Mouse (Mus musculus) heart, postnatal 36 days (tissue): Measurements from ENCODE around the gene Ccdc122. TPM values are rescaled to one million over a fixed set of nuclear protein-coding genes. Genes with fewer than 3 reads are reported as not detected.
"Not testable (repeated sequence)": the region's sequence is repeated elsewhere in the genome, so short reads cannot be mapped to it uniquely, and the experiment has no call there.

ENCODE experiments used
- DNase-seq, 2 experiments: peaks; one replicate each; pipeline ENCODE4 v3.0.0; 2021 to 2022
- intact Hi-C: fragments of 180-260 bp; cut with DNase I; formaldehyde crosslinking; loops from one replicate; pipeline ENCODE4 v1.15.1; 2025
- total RNA-seq, 2 experiments: library from RNA; stranded (reverse); gene quantifications; 2 replicates each; pipeline ENCODE4 v1.2.3; 2021

The Ccdc122 gene
- total RNA-seq: under 1 TPM; 0.49 to 0.83 TPM

DNA sequence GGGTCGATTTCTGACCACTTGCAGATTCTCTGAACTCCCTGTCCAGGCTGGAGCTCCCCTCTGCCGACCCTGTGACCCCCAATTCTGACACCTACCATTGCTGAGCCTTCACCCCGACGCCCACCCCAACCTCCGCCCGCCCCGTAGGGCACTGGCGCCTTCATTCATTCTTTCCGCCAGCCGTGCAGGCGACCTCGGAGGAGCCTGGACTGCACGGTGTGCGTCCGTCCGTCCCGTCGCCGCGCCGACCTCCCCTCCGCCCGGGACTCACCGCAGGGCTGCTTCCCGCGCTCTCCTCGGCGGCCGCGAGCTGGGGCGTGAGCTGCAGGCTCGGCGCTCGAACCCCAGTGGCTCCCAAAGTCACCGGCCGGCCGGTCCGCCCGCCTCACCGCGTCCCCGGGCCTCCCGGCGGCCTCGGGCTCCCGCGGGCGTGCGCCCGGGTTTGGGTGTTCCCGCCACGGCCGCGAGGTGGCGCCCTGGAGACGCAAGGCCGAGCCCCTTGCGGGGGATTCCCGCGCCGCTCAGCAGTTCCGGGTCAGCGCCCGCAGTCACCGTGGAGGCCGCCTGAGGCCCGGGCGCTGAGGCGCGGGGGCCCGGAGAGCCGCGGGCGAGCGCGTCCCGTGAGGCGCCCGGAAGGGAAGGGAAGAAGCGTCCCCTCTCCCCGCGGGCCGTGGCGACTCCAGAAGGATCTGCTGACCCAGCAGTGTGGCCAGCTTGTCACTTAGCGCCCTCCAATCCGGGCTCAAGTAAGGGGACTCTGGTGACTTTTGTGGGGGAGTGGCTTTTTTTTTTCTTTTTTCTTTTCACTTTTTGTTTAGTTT, at the start of gene Ccdc122, which contains the start of gene Lacc1:
Ccdc122 (plus strand) TSS at position 547 of the 821 bp plus-strand sequence.
Lacc1 (minus strand) TSS at position 679 of the 821 bp plus-strand sequence.
- peak; percentile 88 to 89 for DNase-seq
- intact Hi-C loops: loop anchor here (10.0 kb wide), 1 partner anchor 798 kb away; no protein-coding TSS in a partner anchor

DNA sequence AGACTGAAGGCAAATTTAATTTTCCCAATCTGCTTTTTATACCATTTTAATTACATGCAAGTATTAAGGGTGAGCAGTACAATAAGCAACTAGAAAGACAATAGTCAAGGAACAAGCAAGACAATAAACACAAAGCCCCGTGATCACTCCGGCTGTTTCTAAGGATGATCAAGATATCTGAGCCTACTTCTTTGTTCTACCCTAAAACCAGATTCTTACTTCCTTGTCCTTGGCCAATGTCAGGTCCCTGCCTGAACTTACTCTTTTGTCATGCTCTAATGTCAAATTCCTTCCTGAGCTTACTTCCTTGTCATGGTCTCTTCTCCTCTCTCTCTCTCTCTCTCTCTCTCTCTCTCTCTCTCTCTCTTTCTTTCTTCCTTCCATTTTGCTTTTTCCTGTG, 46.2 kb upstream of the Ccdc122 start:
- intact Hi-C loops, DNase-seq: not testable (repeated sequence)

DNA sequence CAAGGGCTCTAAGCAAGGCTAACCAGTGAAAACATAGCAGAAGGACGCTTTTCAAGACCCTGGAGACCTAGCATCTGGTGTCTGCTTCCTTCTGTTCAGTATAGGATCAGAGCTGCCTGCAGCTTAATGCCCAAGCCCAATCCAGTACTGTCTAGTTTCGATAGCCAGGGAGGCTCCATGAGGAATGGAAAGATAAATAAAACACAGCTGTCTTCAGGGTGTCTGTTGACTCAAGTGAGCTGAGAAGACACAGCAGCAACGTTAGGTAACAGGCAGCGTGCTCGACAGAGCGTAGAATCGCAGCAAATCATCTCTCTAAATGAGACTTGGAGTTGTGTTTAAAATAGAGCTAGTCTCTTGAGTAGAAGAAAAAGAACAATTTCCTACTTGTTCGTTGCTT, 31.8 kb upstream of the Ccdc122 start:
- intact Hi-C loops: loop anchor here (5.0 kb wide), 3 partner anchors 52 to 272 kb away; no protein-coding TSS in a partner anchor
- no peak for DNase-seq

DNA sequence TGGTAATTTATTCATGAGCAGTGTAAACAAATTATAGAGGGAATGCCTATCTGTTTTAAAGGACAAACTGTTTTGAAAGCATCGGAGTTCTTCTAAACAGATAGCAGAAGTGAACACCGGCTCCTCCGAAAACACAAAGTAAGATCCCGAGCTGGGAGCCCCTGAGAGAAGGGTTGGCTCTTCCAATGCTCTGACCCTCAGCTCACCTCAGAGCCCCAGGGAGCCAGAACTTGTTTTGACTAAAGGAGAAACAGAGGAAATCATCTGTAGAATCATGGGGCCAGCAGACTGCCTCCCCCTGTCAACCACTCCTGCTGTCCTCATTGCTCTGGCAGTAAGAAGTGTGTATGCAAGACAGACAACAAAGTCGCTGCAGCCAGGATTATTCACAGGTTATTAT, 31.0 kb upstream of the Ccdc122 start:
- no peak for DNase-seq
- intact Hi-C loops: loop anchor here (5.0 kb wide), 3 partner anchors 53 to 273 kb away; no protein-coding TSS in a partner anchor

DNA sequence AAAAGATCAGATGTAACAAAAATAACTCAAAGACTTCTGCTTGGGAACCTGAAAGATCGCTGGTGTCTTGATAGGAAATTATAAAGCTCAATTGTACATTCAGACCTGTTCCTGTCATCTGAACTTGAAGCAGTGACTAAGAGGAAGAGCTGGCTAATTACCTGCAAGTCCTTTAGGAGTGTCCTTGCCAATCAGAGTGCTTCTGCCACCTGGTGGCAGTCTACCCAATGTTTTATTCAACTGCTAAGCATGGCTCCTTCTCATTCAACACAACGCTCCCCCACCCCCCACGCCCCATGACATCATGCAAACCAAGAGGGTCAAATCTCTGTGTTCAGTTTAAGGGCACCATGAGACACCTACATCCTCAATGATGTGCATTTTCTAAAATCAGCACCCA, 28.3 kb upstream of the Ccdc122 start:
- intact Hi-C loops: loop anchor here (1.0 to 5.0 kb wide), 5 partner anchors 56 to 505 kb away; no protein-coding TSS in a partner anchor
- DNase-seq: peak; percentile 61 to 69

DNA sequence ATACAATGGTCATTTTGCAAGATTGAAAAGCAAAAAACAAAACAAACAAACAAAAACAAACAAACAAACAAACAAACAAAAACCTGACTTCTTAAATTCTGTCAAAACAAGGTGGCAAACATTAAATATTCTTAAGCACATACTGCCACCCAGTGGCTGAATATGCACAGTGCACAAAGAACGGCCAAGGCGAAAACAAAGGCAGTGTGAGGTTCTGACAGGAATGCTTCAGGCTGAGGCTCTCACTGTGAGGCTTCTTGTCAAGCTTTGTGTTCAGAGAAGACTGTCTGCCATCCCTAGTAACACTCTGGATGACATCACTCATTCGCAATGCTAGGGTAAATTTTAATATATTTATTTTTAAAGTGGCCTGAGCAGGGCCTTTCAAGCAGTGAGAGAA, 24.8 kb upstream of the Ccdc122 start:
- DNase-seq: peak; percentile 67 to 77

DNA sequence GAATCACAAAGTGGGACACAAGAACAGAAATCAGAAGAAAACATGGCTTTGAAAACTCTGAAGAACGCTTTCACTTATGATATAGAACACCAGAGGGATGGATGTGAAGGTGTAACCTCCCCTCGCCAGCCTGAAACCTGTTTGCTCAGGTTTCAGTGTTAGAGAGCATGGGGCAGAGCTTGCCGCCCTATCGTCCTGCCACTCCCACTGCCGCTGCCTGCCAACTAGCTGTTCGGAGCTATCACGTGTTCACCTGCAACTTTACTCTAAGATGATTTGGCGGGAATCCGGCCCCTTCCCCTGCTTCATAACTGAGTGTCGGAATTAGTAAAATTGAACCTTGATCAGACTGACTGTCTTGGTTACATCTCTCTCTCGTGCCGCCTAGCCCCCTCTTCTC, 19.8 kb upstream of the Ccdc122 start:
- intact Hi-C loops, DNase-seq: not testable (repeated sequence)

More for the DNA sequence above, 24.8 kb upstream of the Ccdc122 start:
- intact Hi-C loops: loop anchor here (1.0 to 5.0 kb wide), 3 partner anchors 510 to 890 kb away; no protein-coding TSS in a partner anchor

DNA sequence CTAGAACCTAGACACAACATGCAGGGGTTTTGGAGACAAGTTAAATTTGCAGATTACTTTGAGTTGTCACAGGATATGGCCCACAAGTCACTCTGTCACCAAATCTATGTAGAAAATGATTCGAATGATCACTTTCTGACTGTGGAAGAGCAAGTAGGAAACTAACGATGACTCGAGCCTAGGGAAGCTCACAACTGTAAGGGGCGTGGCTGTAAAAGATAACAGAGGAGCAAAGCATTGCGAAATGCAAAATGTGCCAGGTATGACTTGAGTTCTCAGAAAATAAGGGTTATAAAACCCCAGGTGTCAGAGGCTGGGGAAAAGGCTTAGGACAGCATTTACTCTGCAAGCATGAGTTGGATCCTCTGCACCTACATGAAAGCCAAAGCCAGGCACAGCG, 19.4 kb upstream of the Ccdc122 start:
- DNase-seq: no peak
- intact Hi-C loops: no loop called here

DNA sequence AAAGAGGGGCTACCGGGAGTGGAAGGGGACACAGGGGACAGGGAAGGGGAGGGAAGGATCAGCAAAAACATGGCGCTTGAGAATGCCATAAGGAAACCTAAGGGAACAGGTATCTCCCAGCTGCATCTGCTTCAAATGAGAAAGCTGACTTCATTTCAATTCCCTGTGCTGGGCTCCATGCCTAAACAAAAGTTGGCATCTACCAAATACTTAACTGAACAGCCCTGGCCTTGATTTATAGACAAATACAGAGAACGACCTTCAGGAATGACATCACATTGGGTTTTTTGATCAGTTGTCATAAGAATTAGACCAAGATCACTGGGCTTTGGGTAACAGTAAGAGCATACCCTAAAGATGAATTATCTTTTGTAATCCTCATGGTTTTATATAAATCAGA, 12.1 kb upstream of the Ccdc122 start:
- intact Hi-C loops: no loop called here
- DNase-seq: no peak

DNA sequence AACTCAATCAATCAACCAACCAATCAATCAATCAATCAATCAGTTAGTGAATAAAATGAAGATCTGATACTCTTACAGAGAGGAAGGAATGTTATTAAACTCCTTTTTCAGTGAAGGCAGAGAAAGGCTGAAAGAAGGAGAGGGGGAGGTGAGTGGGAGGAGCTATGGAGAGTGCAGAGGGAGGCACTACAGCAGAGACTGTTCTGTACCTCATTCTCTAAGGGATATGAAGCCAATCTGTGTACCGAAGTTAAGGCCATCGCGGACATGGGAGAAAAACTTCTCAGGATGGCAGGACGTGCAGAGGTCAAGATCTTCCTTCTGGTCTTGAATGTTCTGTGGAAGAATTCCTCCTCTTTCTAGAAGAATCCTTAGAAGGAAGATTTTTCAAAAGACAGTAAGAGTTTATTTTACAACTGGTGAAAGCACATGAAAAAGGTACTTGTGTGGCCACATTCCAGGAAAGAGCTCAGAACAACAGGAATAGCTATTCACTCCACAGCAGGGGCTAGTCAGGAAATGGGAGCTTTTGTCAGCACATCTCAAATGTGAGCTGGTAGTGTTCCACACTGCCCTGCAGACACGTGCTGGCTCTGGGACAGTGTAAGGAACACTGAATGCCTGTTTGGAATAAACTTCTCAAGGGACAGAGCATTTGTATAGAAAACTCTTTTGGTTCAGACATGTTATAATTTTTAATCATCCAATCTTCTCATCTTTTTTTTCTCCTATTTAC, 7.1 kb upstream of the Ccdc122 start:
- intact Hi-C loops: loop anchor here (10.0 kb wide), 1 partner anchor 805 kb away; no protein-coding TSS in a partner anchor
- DNase-seq: no peak

DNA sequence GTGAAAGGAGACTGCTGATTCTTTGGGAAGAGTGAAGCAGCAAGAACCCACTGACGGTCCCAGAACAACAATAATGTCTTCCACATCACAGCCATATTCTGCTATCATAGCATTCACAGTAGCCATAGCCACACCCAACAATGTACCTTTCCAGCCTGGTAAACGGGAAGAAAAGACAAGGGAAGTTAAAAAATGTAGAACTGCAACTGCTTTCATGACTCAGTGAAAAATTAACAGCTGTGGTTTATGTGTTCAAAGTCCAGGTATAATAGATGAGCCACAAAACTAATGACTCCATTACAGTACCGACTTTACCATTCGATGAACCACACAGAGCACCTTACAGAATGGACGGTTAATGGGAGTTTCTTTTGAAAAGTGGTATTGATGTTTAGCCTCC, 5.8 kb upstream of the Ccdc122 start:
- intact Hi-C loops: loop anchor here (10.0 kb wide), 1 partner anchor 804 kb away; no protein-coding TSS in a partner anchor
- no peak for DNase-seq

DNA sequence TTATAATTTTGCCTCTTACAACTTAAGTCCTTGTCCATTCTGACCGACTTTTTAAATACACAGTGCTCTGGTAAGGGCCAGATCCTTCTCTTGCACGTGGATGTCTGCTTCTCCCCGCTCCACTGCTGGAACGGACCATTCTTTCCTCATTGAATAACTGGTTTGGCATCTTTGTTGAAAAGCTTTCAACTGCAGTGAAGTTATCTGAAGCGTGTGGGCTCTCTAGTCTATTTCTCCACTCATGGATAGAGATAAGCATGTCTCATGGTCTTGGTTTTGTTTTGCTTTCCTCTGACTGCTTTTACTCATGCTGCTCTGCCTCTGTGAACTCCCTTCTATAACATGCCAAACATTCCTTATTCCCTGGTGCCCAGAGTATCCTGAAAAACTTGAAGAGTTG, 4.1 kb upstream of the Ccdc122 start:
- intact Hi-C loops: loop anchor here (10.0 kb wide), 1 partner anchor 802 kb away; no protein-coding TSS in a partner anchor
- DNase-seq: no peak

DNA sequence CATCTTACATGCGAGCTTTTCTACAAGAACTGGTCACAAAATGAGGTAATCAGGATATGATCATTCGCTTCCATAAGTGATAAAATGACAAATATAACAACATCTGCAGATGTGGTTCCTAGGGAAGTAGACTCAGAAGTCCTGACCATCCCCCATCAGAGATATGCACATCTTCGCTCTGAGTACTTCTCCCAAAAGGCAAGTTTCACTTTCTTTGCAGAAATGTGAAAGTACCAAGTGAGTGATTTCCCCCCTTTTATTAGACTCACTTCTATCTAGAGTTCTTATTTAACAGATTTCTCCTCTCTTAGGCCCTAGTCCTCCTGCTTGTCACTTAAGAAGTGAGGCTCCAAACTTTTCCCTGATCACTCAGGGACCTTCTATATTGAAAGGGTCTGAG, 3.2 kb upstream of the Ccdc122 start:
- intact Hi-C loops: loop anchor here (10.0 kb wide), 1 partner anchor 801 kb away; no protein-coding TSS in a partner anchor
- no peak for DNase-seq

DNA sequence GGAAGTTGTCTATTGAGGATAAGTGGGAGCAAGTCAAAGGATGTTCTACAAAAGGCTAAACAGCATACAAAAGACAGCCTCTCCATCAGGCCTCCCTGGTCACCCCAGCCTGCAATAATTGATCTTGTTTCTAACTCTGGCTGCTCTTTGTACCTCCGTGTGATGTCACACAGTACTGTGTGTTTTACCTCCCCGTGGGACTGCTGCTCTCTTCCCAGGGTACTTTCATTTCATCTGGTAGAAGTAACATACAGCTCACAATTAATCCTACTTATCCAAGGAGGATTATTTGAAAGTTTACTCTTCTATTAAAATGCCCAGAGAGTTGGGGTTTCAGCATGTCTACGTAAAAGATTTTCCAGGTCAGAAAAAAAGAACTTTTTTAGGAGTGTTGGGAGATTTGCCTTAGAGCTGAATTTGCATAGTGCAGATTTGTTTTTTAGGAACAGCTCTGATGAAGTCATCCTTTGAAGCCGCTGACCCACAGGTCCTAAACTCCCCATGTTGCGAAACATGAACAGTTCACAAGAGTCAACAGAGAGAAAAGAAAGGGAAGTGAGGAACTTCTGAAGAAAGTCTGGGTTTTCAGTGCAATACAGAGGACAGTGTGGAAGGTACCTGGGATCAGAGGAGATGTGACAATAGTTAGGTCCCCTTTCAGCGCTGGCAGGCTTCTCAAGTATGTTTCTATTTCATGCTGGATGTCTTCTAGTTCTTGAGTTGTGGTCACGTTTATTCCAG, 2.2 kb upstream of the Ccdc122 start:
- no peak for DNase-seq
- intact Hi-C loops: loop anchor here (10.0 kb wide), 1 partner anchor 800 kb away; no protein-coding TSS in a partner anchor

DNA sequence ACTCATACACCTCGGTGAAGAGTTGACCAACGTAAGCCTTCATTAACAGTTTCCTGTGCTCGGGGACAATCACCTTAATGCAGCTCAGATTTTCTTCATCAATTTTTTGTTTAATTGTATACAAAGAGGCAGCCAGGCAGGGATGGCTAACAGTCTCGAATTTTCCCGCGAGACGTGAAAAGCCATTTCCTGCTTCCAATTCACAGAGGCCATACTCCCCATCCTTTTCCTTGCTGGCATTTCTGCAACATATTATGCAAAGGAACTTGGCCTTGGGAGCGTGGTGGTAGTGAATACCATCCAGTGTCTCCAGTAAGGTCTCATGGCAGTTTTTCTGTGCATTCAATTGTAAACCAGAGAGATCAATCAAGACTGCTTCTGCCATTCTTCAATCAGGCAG, 1.6 kb upstream of the Ccdc122 start:
- DNase-seq: no peak
- intact Hi-C loops: loop anchor here (10.0 kb wide), 1 partner anchor 800 kb away; no protein-coding TSS in a partner anchor

DNA sequence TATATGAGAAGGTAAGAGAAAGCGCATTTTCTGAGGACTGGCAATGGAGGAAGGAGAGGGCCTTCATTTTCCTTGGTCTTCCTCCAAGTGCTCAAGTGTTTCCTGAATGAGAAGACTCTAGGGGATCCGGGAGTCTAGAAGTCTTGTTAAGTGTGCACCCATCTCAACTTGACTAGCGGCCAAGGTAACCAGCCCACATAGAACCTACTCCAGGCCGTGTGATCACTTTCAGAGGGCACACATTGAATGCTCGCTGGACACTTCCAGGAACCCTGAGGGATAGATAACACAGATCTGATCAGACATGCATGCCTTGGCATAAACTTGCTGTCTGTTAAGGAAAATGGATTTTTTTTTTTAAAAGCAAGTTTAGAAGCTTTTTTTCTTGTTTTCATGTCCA, 758 bp downstream of the Ccdc122 start:
- DNase-seq: no peak
- intact Hi-C loops: loop anchor here (10.0 kb wide), 1 partner anchor 797 kb away; no protein-coding TSS in a partner anchor

DNA sequence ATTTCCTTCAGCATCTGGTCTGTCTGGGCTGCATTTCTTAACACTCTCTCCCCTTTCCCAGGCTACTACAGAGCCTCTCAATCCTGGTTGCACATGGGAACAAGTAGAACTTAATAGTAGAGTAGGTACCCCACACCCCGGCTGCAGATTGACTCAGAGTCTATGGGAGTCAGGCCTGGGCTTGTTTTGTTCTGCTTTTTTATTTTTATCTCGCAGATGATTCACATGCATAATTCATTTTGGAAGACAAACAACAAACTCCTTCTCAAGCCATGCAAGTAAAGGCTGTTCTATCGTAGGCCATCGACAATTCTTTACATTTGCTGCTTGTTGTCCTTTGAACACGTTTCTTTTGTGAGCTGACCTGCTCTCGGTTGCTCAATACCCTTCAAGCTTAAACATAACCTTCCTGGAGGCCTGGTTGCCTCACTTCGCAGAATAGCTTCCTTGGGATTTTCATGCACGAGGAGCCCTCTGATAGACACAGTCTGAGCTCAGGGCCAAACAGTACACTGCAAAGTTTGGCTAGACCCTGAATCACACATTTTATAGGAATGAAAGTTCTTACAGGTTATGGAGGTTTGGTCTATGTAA, 1.4 kb downstream of the Ccdc122 start:
- DNase-seq: no peak
- intact Hi-C loops: loop anchor here (10.0 kb wide), 1 partner anchor 797 kb away; no protein-coding TSS in a partner anchor

DNA sequence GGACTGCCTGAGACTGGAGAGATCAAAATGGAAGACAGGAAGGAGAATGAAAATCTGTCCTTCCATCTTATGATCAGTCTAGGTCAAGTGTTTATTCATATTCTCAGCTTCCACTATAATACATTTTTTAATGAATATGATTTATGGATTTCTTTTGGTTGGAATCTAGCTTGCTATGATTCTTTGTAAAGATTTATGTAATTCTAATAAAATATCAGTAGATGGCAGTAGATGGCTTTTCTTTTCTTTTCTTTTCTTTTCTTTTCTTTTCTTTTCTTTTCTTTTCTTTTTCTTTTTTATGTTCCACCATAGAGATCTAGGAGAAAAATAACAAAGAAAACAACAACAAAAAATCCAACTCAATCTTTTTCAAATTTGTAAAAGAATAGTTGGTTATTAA, 16.7 kb downstream of the Ccdc122 start:
- DNase-seq: no peak
- intact Hi-C loops: loop anchor here (5.0 to 10.0 kb wide), 2 partner anchors 874 to 1222 kb away; no protein-coding TSS in a partner anchor

DNA sequence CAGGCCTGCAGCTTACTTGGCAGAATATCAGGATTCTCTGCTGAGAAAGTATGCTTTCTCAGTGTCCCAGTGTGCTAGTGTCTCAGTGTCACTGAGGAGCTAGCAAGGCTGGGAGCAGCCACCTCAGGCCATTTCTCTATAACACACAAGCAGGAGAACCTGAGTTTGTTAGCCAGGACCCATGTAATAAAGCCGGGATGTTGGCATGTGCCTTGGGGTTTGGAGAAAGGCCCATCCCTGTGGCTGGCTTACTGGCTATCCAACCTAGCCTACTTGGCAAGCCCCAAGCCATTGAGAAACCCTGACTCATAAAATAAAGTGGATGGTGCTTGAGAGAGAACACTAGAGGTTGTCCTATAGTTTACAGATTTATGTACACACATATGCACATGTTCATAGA, 32.8 kb downstream of the Ccdc122 start:
- DNase-seq: no peak
- intact Hi-C loops: no loop called here

DNA sequence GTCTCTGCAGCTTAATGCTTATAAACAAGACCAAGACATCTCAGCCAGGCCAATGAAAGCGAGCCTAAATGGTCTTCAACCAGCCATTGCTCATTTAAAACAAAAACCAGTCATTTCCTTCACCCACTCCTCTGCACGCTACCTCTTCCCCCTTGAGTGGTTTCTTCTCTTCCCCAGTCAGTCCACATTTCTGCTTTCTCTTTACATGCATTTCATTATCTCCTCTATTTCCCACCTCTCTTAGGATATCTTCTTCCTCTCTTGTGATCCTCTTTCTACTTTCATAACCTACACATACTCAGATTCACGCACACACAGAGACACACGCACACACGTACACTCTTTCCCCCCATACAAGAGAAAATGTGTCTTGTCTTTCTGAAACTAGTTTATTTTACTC, 44.7 kb downstream of the Ccdc122 start:
- intact Hi-C loops: no loop called here
- DNase-seq: no peak
